Mouse (Mus musculus) thymus, adult 2 months (tissue): Measurements from ENCODE around the gene Prcd. TPM values are rescaled to one million over a fixed set of nuclear protein-coding genes. Genes with fewer than 3 reads are reported as not detected.

Experiments used
- DNase-seq: peaks from one replicate; pipeline ENCODE4 v3.0.0; 2021
- H3K27ac ChIP-seq: fragments of 200-500 bp; 2 replicates; pipeline ENCODE4 v1.5.1; 2012; ENCODE audit warnings: low read length, control low read depth; ENCODE audit not compliant: control insufficient read depth, insufficient read depth
- H3K27me3 ChIP-seq: fragments of 200-500 bp; 2 replicates; pipeline ENCODE4 v1.6.1; 2012; ENCODE audit warnings: mild to moderate bottlenecking, low read length, moderate library complexity, mixed read lengths; ENCODE audit not compliant: control insufficient read depth, insufficient read depth
- H3K36me3 ChIP-seq: fragments of 200-500 bp; 2 replicates; pipeline ENCODE4 v1.6.1; 2012; ENCODE audit warnings: mild to moderate bottlenecking, low read length, moderate library complexity; ENCODE audit not compliant: control insufficient read depth, insufficient read depth
- H3K4me1 ChIP-seq: fragments of 200-500 bp; replicated peaks from 2 replicates; pipeline ENCODE4 v1.6.1; 2012; ENCODE audit warnings: low read length; ENCODE audit not compliant: control insufficient read depth, insufficient read depth
- H3K4me3 ChIP-seq: fragments of 200-500 bp; 2 replicates; pipeline ENCODE4 v1.5.1; 2012; ENCODE audit warnings: mild to moderate bottlenecking, low read length, control low read depth, moderate library complexity; ENCODE audit not compliant: control insufficient read depth, insufficient read depth
- CTCF ChIP-seq: fragments of 200-500 bp; IDR thresholded peaks from 2 replicates; pipeline ENCODE4 v1.5.1; 2012; ENCODE audit warnings: mild to moderate bottlenecking, control low read depth, low read length, moderate library complexity, borderline replicate concordance; ENCODE audit not compliant: control insufficient read depth, poor library complexity, insufficient read depth; ENCODE audit errors: extremely low read depth
- POLR2A ChIP-seq: fragments of 200-500 bp; IDR thresholded peaks from 2 replicates; pipeline ENCODE4 v1.6.1; 2012; ENCODE audit warnings: mild to moderate bottlenecking, low read length, control low read depth, moderate library complexity; ENCODE audit not compliant: control insufficient read depth, poor library complexity, insufficient read depth; ENCODE audit errors: extremely low read depth
- WGBS: fragments of 180-500 bp; shearing (Covaris S2); methylation state at CpG from one replicate; pipeline ENCODE4 v1.1.7; 2018; 5-methylcytosine and 5-hydroxymethylcytosine counted together
- polyA plus RNA-seq: library from polyadenylated mRNA; depleted of rRNA; stranded (reverse); fragments of >200 nt; gene quantifications from 2 replicates; pipeline ENCODE4 v1.2.3, GENCODE M21; 2012

Prcd gene
- polyA plus RNA-seq, 1 experiment = 0.97 TPM

- Histone ChIP-seq H3K27ac (no peak overlapping the region), H3K4me3 (no peak overlapping the region), H3K27me3 (no peaks in the 10 kb centered on the region), H3K4me1 (peaks cover 60% of the 10 kb centered on the region), H3K36me3 (no peaks in the 10 kb centered on the region)
- 86% methylated on average over 9 of the region's 9 CpGs for WGBS
- no peak for DNase-seq
- TF ChIP-seq CTCF = no peak
- TF ChIP-seq POLR2A = no peak
These were observed 33.3 kb upstream of the Prcd start for GRCm38 (mm10) chr11:116620073-116620472.

DNA sequence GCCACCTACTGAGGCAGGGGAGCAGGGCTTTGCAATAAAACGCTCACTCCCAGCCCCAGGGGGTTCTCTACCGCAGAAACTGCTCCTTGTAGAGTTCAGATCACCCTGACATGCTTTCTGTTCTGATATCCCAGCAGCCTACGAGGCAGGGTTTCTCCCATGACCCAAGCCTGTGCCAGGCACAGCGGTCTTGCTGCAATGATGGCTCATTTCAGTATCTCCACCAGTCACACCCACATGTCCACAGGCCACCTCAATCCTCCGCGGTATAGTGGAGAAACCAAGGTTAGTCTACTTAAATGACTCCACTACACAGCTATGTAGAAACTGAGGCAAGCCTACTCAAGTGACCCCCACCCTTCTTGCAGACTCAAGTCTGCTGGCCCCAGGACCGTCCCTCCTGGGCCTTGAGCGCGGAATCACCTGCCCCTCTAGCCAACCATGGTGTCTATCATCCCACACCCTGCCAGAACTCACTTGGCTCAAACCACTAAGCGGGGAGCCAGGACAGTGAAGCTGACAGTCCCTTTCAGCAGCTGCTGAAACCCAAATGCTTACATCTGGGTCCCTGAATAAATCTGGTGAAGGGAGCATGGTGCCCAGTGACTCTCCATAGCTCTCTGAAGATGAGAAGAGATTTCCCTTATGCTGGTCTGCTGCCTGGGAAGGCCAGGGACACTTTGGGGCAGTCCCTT, 32.6 kb upstream of the Prcd start:
- DNase-seq = no peak
- Histone ChIP-seq H3K27me3 (no peaks in the 10 kb centered on the region), H3K36me3 (no peaks in the 10 kb centered on the region), H3K4me1 (peaks cover 57% of the 10 kb centered on the region), H3K27ac (no peak overlapping the region), H3K4me3 (no peak overlapping the region)
- WGBS = 88% methylated on average over 10 of the region's 10 CpGs
- TF ChIP-seq CTCF = no peak
- TF ChIP-seq POLR2A = no peak

DNA sequence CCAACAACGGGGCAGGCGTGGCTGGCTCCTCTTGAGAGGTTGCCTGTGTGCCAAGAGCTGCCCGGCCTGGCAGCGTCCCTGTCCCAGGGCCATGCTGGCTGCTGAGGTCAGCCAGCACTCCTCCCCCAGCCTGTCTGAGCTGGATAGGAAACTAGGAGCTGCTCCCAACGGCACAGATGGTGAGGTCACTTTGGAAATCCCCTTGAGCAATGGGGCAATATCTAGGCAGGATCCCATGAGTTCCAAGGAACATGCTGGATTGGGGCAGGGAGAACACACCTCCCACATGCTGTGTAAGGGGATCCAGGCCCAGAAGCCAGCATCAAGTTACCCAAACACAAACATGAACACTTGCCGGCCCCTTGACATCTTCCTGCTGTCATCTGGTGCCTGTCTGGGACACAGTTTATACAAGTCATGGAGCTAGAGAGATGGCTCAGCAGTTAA, 32.1 kb upstream of the Prcd start:
- Histone ChIP-seq H3K27me3 (no peaks in the 10 kb centered on the region), H3K4me1 (peaks cover 52% of the 10 kb centered on the region), H3K27ac (no peak overlapping the region), H3K4me3 (no peak overlapping the region), H3K36me3 (no peaks in the 10 kb centered on the region)
- 92% methylated on average over 6 of the region's 6 CpGs for WGBS
- DNase-seq = no peak
- TF ChIP-seq CTCF = no peak
- no peak for TF ChIP-seq POLR2A

DNA sequence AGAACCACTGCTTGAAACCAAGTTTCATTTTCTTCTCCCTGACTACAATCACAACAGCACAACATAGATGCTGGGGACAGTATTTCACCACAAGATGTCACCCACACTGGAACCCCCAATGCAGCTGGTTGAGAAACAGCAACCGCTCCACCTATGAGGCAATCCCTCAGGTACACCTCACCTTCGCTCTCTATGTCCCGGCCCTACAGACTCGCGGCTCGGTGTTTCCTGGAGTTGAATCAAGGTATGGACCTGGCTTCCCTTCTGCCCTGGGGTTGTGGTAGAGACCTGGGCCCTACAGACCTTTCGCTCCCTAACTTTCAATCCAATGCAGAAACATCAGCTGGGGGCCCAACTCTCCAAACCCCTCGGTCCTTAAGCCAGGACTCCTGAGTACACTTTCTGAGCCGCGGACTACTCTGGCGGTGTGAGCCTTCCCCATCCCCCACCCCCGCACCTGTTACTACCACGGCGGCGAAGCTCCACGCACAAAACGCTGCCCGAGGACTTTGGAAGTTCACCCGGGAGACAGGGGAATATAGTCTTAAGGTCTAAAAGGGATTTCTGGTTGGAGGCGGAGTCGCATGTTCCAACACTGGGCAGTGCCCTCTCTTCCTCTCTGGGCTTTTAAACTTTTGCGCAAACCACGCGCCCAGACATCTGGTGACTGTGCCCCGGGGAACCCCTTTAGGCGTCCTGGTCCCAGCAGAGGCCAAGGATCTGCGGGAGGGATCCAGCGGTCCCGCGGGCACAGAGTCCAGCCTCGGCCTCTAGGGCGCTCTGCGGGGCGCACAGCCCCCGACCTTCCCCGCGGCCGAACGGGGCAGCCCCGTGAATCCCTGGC, 29.8 kb upstream of the Prcd start:
- TF ChIP-seq CTCF = 0 out of 2 replicates have a peak, but pooled peaks have one; percentile 22
- TF ChIP-seq POLR2A = no peak
- H3K27me3 ChIP-seq = no peaks in the 10 kb centered on the region
- peak overlapping the region; percentile 72 for H3K4me3 ChIP-seq
- no peaks in the 10 kb centered on the region for H3K36me3 ChIP-seq
- 2% methylated on average over 40 of the region's 40 CpGs for WGBS
- H3K4me1 ChIP-seq = peaks cover 33% of the 10 kb centered on the region
- no peak for DNase-seq
- H3K27ac ChIP-seq = no peak overlapping the region

DNA sequence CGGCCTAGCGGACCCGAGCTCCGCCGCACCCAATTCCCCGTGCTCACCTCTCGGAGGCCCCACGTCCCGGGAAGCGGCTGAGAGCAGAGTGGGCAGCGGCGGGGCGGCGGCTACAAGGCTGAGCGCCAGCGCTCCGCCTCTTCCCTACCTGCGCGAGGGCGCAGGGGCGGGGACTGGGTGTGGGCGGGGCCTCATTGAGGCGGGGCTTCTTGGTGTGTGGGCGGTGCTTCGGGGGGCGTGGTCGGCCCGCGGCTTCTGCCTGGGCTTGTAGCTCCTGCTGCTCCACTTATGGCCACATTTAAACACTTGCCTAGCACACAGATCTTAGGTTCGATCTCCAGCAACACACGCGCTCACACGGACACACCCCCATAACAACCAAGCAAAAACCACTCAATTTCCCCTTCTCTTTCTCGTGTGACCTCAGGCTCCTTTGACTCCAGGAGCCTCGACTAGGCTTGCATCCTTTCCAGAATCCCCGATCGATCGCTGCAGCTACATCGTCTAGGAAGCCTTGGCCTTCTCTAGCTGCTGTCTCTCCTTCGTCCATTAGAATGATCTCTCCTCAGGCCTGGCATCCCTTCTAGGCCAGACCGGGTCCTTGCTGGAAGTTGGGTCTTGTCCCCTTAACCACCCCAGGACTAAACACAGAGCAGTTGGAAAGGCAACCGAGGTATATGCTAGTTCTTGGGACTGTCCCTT, 29.1 kb upstream of the Prcd start:
- Histone ChIP-seq H3K4me3 (peak overlapping the region; percentile 72), H3K27me3 (no peaks in the 10 kb centered on the region), H3K27ac (no peak overlapping the region), H3K36me3 (no peaks in the 10 kb centered on the region), H3K4me1 (peaks cover 31% of the 10 kb centered on the region)
- 13% methylated on average over 41 of the region's 42 CpGs for WGBS
- DNase-seq = peak; percentile 80
- TF ChIP-seq POLR2A (peak; percentile 2; the same call in 1 of the 2 replicates), CTCF (no peak)

DNA sequence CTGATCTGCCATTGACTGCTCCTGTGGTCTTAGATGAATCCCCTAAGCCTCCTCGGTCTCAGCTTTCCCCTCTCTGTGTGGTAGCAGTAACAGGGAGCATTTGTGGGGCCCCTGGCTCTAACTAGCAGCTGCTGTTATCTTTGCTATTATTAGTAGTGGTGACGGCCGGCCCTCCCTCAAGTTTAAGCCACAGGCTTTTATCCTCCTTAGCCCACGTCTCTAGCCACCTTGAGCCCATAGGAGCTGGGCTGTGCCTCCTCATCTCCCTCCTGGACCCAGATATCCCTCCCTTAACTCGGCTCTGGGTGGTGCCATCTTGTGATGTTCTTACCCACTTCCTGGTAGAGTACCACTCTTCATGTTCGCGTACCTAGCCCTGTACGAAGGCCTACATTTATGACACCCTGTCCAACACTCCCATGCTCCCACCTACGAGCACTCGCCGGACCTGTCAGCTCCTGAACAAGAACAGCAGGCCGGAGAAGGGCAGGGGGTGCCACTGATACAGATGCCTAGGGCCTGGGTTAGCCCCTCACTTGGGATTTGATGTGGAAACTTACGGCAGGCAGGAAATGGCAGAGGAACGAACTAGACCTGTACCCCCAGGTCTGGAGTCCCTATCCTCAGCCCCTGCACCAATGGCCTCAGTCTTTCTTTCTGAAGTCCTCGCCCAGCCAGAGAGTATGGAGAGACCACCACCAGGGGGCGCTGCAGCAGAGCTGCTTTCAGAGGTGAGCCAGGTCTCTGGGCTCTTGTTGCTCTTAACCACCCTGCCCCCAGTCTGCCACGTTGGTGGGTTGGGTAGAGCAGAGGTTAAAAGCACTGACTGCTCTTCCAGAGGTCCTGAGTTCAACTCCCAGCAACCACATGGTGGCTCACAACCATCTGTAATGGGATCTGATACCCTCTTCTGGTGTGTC, 28.0 kb upstream of the Prcd start:
- WGBS = 77% methylated on average over 17 of the region's 17 CpGs
- no peak overlapping the region for H3K4me3 ChIP-seq
- H3K4me1 ChIP-seq = peaks cover 28% of the 10 kb centered on the region
- DNase-seq = peak; percentile 54
- no peaks in the 10 kb centered on the region for H3K27me3 ChIP-seq
- no peak for TF ChIP-seq POLR2A
- peak; percentile 82; the same call in 1 of the 2 replicates for TF ChIP-seq CTCF
- no peaks in the 10 kb centered on the region for H3K36me3 ChIP-seq
- no peak overlapping the region for H3K27ac ChIP-seq
